Mouse (Mus musculus): ENCODE data around the gene Ripply1.
"Not testable (repeated sequence)": the region's sequence is repeated elsewhere in the genome, so short reads cannot be mapped to it uniquely, and the experiment has no call there.

The Ripply1 gene

DNA sequence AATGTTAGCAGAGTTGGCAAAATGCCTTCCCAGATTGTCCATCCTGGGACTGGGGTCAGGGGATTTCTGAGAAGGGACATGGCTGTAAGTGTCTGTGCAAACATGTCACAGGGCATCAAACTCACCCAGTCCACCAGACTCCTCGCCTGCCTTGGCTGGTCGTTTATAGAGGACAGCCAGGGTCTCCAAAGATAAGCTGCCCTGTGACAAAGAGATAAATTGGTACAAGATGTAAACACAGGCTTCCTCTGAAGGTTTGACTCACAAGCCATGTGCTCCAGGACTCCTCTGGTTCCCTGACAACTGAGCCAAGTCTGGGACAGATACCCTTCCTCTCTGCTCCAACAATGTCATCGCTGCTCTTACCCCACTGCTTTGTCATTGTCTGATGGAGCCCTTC, 1.2 kb downstream of the Ripply1 start:
- DNase-seq (ENCODE audit: low spot score in 2 of 2) = no peak

DNA sequence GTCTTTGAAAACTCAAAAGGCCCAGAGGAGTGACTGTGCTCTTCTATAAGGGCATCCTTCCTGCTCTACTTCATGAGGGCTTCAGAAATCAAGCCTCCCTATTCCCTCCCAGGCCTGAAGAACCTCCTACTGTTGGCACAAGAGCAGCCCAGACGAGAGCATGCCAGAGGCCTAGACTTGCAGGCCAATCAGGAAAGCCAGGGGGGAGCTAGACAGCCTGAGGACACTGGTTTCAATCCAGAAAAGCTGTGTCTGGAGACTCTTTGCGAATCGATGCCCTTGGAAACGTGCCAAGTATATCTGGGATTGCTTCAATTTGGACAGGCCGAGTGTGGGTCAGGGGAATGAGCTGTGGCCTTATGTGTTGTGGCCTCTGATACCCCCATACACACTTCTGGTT, 2.8 kb downstream of the Ripply1 start:
- DNase-seq (ENCODE audit: low spot score in 2 of 2) = no peak

DNA sequence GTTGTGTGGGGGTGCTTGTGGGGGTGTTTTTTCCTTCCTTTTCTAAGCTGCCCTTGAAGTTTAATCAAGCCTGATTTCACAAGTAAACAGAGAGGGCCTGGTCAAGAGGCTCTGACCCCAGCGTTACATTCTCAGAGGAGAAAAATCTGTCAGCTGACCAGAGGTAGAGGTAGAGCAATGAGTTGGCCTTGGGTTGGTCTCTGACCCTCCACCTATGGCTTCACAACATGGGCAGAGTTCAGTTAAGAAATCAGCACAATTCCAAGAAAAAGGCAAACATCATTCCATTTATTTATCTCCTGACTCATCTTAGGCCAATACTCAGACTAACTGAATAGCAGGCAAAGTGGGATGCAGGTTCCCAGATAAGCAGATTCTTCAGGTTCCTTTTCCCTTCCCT, 3.3 kb downstream of the Ripply1 start:
- no peak for DNase-seq (ENCODE audit: low spot score in 2 of 2)

DNA sequence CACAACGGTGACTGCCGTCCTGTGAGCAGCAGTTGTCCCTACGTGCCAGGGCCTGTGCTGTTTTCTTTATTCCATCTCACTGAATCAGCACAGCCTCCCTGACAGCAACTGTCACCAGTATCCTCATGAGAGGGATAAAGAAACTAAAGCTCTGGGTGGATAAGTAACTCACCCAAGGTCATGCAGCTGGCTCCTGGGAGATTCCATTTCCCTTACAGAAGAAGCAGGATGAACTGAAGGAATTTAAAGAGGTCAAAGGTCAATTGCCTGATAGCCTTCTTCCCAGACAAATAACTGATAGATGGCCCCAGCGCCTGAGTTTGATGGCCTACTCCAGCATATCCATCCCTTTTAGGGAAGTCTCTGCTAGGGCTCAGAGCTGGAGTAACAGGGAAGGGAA, 4.8 kb downstream of the Ripply1 start:
- no peak for DNase-seq (ENCODE audit: low spot score in 2 of 2)

DNA sequence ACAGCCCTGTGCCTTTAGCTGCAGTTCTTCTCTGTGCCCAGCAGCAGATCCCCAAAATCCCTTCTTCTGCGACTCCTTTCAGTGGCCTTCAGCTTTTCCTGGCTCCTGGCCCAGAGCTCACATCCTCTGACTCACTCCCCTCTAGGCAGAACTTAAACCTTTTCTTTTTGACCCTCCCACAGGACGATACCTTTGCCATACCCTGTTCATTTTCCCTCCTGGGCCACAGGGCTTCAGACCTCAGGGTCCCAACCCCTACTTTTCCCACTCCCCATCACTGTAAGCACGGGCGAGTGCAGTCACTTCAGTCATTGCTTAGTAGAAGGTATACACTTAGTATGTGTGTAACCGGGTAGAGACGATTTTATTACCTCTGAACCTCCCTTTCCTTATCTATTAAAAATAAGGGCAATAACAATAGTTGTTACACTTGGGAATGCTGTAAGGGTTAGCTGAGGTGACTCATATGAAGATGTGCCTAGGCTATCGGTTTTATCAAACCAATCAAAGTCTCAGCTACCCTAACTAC, 7.0 kb downstream of the Ripply1 start:
- no peak for DNase-seq (ENCODE audit: low spot score in 2 of 2)

DNA sequence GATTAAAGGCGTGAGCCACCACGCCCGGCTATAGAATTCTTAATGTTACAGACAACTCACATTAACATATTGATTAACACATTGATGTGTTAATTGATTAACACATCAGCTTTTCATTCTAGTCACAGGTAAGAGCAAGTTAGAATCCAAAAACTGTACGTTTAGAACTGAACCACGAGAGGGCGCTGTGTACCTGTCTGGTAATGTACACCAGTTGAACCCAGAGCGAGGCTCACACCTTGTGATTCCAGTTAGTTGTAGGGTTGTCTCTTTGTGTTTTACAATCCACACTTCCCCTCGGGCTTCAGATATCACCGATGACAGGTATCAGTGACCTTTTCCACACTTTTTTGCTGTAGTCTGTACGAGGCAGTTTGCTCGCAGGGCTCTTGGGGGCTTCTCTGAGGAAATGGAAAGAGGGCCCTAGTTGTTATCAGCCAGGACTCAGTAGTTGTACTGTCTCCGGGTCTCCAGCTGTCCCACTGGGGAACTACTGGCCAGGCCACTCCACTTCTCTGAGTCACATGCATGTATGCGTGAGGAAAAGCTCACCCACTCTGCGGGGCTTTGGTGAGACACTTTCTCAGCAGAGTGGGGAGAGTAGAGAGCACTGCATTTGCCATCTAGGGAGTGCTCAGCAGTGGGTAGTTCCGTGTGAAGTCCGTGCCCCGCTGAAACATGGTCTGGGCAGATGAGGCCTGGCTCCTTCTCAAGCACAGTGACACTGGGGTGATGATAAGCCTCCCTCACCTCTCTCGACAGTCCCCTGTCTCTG, 7.7 kb downstream of the Ripply1 start:
- no peak for DNase-seq (ENCODE audit: low spot score in 2 of 2)

DNA sequence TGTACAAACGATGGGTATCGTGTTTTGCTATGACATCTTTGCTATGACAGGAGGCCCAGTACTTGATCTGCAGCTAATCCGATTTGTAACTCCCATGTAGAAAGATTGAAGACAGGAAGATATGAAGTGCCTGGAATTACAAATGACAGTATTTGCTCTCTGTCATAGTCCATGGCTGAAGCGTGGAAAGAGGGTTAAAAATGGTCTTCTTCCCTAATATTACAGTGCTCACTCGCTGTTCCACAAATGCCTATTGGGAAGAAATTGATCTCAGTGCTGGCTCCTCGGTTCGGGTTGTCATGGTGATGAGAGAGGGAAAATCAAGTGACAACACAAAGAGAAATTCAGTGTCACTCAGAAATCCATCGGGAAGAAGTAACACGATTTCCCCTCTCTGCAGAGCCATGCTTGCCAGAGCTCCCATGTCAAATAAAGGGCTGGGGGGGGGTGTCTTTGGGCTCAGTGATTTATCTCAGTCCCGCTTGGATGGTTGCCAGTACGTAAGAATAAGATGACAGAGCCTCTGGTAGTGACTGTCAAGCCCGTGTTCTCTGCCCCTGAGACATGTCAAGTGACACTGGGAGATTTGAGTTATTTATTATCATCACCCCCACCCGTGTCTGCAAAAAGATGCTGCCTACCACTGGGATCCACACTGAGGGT, 12.0 kb downstream of the Ripply1 start:
- no peak for DNase-seq (ENCODE audit: low spot score in 2 of 2)

DNA sequence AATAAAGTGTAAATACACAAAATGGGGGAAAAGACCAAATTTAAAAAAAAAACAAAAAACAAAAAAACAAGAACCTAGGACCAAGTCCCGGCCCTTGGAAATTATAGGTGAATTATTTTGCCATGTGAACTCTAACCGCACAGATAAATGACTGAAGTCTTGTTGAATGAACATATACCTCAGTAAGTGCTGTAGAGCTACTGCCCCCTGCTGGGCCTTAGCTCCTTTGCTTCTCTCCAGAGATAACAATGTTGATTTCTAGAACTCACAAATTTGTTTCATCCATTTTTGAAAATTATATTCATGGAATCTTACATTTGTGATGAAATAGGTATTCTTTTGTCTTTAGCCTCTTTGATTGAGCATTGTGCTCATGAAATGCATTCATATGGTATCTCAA, 19.6 kb downstream of the Ripply1 start:
- peak in 1 of 2 experiments; percentile 27 for DNase-seq (ENCODE audit: low spot score in 2 of 2)

DNA sequence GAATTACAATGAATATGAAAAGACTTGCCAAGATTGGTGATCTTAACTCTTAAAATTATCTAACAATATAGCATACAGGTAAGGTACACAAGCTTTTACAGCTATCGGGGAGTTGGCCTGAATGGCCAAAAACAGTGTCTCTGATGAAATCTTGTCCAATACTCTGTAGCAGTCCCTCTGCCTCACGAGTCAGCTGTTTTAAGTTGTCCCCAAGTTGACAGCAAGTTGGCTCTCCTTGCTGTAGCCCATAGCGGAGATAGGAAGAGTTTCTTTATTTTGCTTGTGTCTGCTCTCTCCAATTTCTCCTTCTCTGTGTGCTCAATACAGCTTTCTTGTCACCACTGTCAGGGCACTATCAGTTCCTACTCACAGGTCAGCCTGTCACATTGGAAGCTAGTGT, 23.5 kb downstream of the Ripply1 start:
- DNase-seq (ENCODE audit: low spot score in 2 of 2) = not testable (repeated sequence)

DNA sequence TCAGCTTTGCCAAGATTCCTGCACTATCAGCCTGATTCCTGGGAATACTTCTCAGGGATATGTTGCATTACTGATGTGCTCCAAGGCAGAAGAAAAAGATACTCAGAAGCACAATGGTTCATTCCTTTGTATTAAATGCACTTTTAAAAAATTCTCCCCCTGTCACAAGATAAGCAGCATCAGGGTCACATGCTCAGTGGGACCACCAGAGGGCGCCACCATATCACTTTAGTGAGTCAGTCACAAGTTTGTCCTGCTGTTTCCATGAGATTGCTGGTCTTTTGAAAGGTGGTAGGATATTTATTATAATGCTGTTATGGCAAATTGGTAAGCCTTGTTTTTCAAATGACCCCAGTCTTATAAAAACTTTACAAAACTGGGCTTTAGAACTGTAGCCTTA, 30.3 kb downstream of the Ripply1 start:
- DNase-seq (ENCODE audit: low spot score in 2 of 2) = peak in 1 of 2 experiments; percentile 12

DNA sequence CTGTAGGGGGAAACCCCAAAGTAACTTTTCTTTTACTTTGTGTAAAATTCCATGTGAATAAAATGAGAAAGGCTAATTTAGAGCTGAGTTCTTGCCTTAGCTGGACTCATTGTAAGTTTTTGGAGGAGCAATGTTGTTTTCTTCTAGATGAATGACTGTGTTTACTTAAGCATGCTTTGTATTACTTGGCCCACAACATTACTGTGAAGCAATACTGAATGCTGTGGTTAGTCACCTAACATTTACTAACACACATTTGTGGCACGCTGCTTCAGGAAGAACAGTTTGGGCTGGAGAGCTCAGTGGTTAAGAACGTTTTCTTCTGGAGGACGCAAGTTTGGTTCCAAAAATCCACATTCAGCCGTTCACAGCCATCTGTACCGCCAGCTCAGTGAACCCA, 45.1 kb downstream of the Ripply1 start:
- DNase-seq (ENCODE audit: low spot score in 2 of 2) = no peak

DNA sequence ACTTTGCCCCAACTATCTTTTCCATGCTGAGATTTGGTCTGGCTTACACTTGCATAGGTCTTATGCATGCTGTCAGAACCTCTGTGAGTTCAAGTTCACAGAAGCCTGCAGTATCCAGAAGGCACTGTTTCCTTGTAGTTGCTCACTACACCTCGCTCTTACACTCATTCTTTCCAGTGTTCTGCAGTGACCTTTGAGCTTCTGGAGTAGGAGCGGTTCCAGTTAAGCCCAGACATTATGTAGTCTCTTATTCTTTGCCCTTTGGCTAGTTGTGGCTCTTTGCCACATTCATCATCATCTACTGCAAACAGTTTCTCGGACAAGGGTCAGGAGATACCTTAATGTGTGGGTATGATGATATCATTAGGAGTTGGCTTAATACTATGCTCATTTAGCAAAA, 51.6 kb downstream of the Ripply1 start:
- no peak for DNase-seq (ENCODE audit: low spot score in 2 of 2)

Measured in frontal cortex, postnatal 25 days (tissue).